Mouse (Mus musculus): ENCODE data around the gene Wfikkn1. TPM values are rescaled to one million over a fixed set of nuclear protein-coding genes. Genes with fewer than 3 reads are reported as not detected.

The Wfikkn1 gene
- polyA plus RNA-seq, 2 experiments: 0.77 to 1.2 TPM

DNA sequence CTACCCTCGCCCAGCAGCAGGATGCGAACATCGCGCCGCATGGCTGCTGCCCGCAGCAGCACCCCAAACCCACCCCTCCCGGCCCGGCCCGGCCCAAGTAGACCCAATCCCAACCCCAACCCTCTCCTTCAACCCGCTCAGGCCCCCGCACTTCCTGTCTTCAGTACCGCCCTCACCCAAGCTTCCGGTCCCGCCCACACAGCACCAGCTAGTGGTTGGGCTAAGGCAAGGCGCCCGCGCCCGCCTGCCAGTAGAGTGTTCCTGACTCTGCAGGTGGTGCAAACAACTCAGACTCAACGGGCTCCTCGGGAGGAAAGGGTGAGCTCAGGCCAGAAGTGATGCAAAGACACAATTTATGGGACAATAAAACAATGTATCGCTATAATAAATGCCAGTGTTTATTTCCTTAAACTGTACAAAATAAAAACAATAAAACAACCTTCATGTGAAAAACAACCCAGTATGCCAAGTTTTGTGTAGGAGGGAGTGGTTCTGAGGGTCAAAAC is 36.2 kb downstream of the Wfikkn1 start, which contains the start of gene Rhot2:
Gene Rhot2, minus strand, starts transcription at position 456 of the 506 bp plus-strand sequence.
- no peaks in the 10 kb centered on the region for H3K27me3 ChIP-seq (ENCODE audit: control insufficient read depth, insufficient read depth, low read length)
- H3K9me3 ChIP-seq (ENCODE audit: control insufficient read depth, low read length): no peaks in the 10 kb centered on the region
- TF ChIP-seq POLR2A (IDR thresholded peaks at IDR 0.05; ENCODE audit: borderline replicate concordance, extremely low read depth, insufficient read depth, insufficient read length): peak; percentile 72; the same call in 1 of the 2 replicates
- ATAC-seq (ENCODE audit: low FRiP score, low read depth): peak; percentile 94
- DNase-seq (ENCODE audit: low spot score): peak; percentile 96
- peaks cover 10% of the 10 kb centered on the region; the same call in 1 of the 2 replicates for H3K4me1 ChIP-seq (ENCODE audit: control insufficient read depth, insufficient read depth, low read length)
- peak within 1 kb of the TSS; percentile 82 for H3K9ac ChIP-seq (ENCODE audit: low read depth, low read length, severe bottlenecking)
- peak within 1 kb of the TSS; percentile 90 for H3K4me3 ChIP-seq (replicated peaks; ENCODE audit: low read length)
- peak within 1 kb of the TSS; percentile 71 for H3K27ac ChIP-seq (replicated peaks; ENCODE audit: low read depth, low read length)
- peaks cover 60% of the 10 kb centered on the region for H3K36me3 ChIP-seq (ENCODE audit: control insufficient read depth, insufficient read depth, low read length)
- peak within 1 kb of the TSS; percentile 63 for H3K4me2 ChIP-seq (replicated peaks; ENCODE audit: low read depth, low read length, severe bottlenecking)
- WGBS: 1% methylated on average over 21 of the region's 21 CpGs

DNA sequence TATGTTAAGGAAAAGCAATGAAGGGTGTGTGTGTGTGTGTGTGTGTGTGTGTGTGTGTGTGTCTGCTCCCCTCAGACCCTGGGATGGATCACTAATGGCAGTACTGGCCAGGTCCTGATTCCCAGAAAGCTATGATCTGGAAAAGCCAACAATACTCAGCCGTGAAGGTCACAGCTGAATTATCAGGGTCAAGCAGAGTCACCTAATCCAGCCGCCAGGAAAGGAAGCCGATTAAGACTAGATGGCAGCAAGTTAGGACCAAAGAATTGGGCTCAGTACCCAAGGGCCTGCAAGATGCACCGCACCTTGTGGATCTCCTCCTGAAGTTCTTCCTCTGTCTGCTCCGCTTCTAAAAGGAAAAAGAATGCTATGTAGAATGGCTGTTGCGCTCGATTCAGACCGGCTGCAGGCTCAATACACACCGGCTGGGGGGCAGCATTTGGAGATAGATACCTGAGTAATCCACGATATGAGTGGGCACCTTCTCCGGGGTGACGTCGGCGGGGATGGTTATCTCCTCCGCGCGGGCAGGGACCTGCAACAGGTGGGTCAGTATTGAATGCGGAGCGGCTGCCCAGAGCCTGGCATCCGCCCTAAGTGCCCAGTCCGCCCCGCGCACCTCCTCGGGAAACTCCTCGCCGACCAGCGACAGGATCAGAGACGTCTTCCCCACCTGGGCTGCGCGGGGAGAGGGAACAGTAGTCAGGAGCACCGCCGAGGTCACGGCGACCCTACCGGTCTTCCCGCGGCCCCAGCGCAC is 36.8 kb downstream of the Wfikkn1 start:
- Histone ChIP-seq H3K9ac (ENCODE audit: low read depth, low read length, severe bottlenecking) (peak overlapping the region; percentile 82), H3K4me1 (ENCODE audit: control insufficient read depth, insufficient read depth, low read length) (peaks cover 10% of the 10 kb centered on the region; the same call in 1 of the 2 replicates), H3K4me2 (replicated peaks; ENCODE audit: low read depth, low read length, severe bottlenecking) (peak overlapping the region; percentile 63), H3K27ac (replicated peaks; ENCODE audit: low read depth, low read length) (peak overlapping the region; percentile 71), H3K36me3 (ENCODE audit: control insufficient read depth, insufficient read depth, low read length) (peaks cover 60% of the 10 kb centered on the region), H3K27me3 (ENCODE audit: control insufficient read depth, insufficient read depth, low read length) (no peaks in the 10 kb centered on the region), H3K4me3 (replicated peaks; ENCODE audit: low read length) (peak overlapping the region; percentile 90), H3K9me3 (ENCODE audit: control insufficient read depth, low read length) (no peaks in the 10 kb centered on the region)
- DNase-seq (ENCODE audit: low spot score) (no peak), ATAC-seq (ENCODE audit: low FRiP score, low read depth) (0 out of 2 replicates have a peak, but pooled peaks have one; percentile 0)
- TF ChIP-seq POLR2A (IDR thresholded peaks at IDR 0.05; ENCODE audit: borderline replicate concordance, extremely low read depth, insufficient read depth, insufficient read length): no peak
- 4% methylated on average over 33 of the region's 38 CpGs for WGBS

DNA sequence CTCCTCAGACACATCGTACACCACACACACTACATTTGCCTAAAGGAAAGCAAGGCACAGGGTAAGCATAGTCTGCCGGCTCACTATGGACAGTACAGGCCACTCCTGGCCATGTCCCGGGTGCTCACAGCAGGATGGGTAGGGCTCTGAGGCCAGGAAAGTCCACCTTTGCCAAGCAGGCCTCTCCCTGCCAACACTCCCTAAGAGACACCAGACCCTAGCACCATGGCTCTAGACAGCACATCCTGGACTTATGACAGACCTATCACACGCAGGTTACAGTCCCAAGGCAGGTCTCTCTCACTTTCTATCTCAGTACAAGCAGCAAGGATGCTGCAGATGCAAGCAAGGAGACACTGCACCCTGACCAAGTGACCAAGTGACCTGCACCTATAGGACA is 37.5 kb downstream of the Wfikkn1 start:
- Histone ChIP-seq H3K9me3 (ENCODE audit: control insufficient read depth, low read length) (no peaks in the 10 kb centered on the region), H3K36me3 (ENCODE audit: control insufficient read depth, insufficient read depth, low read length) (peaks cover 57% of the 10 kb centered on the region), H3K4me2 (replicated peaks; ENCODE audit: low read depth, low read length, severe bottlenecking) (peak overlapping the region; percentile 63), H3K27me3 (ENCODE audit: control insufficient read depth, insufficient read depth, low read length) (no peaks in the 10 kb centered on the region), H3K27ac (replicated peaks; ENCODE audit: low read depth, low read length) (no peak overlapping the region), H3K4me3 (replicated peaks; ENCODE audit: low read length) (peak overlapping the region; percentile 90), H3K4me1 (ENCODE audit: control insufficient read depth, insufficient read depth, low read length) (peaks cover 10% of the 10 kb centered on the region; the same call in 1 of the 2 replicates), H3K9ac (ENCODE audit: low read depth, low read length, severe bottlenecking) (peak overlapping the region; percentile 82)
- no peak for ATAC-seq (ENCODE audit: low FRiP score, low read depth)
- no peak for DNase-seq (ENCODE audit: low spot score)
- no peak for TF ChIP-seq POLR2A (IDR thresholded peaks at IDR 0.05; ENCODE audit: borderline replicate concordance, extremely low read depth, insufficient read depth, insufficient read length)
- 93% methylated on average over 4 of the region's 4 CpGs for WGBS

DNA sequence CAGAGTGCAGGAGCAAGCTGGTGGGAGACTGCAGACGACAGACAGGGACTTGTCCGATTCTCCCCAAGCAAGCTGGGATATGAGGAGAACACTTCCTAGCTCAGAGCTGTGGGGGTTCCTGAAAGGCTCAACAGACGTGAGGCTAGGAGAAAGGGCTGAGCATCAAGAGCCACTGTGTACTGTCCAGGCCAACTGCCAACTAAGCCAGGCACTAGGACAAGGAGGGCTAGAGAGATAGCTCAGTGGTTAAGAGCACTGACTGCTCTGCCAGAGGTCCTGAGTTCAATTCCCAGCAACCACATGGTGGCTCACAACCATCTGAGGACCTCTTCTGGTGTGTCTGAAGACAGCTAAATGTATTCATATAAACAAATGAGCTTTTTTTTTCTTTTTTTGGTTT is 38.1 kb downstream of the Wfikkn1 start:
- Histone ChIP-seq H3K27ac (replicated peaks; ENCODE audit: low read depth, low read length) (no peak overlapping the region), H3K9me3 (ENCODE audit: control insufficient read depth, low read length) (no peaks in the 10 kb centered on the region), H3K9ac (ENCODE audit: low read depth, low read length, severe bottlenecking) (no peak overlapping the region), H3K4me1 (ENCODE audit: control insufficient read depth, insufficient read depth, low read length) (peaks cover 10% of the 10 kb centered on the region; the same call in 1 of the 2 replicates), H3K4me3 (replicated peaks; ENCODE audit: low read length) (no peak overlapping the region), H3K27me3 (ENCODE audit: control insufficient read depth, insufficient read depth, low read length) (no peaks in the 10 kb centered on the region), H3K36me3 (ENCODE audit: control insufficient read depth, insufficient read depth, low read length) (peaks cover 58% of the 10 kb centered on the region), H3K4me2 (replicated peaks; ENCODE audit: low read depth, low read length, severe bottlenecking) (no peak overlapping the region)
- TF ChIP-seq POLR2A (IDR thresholded peaks at IDR 0.05; ENCODE audit: borderline replicate concordance, extremely low read depth, insufficient read depth, insufficient read length): no peak
- DNase-seq (ENCODE audit: low spot score) (no peak), ATAC-seq (ENCODE audit: low FRiP score, low read depth) (no peak)
- 85% methylated on average over 3 of the region's 3 CpGs for WGBS

DNA sequence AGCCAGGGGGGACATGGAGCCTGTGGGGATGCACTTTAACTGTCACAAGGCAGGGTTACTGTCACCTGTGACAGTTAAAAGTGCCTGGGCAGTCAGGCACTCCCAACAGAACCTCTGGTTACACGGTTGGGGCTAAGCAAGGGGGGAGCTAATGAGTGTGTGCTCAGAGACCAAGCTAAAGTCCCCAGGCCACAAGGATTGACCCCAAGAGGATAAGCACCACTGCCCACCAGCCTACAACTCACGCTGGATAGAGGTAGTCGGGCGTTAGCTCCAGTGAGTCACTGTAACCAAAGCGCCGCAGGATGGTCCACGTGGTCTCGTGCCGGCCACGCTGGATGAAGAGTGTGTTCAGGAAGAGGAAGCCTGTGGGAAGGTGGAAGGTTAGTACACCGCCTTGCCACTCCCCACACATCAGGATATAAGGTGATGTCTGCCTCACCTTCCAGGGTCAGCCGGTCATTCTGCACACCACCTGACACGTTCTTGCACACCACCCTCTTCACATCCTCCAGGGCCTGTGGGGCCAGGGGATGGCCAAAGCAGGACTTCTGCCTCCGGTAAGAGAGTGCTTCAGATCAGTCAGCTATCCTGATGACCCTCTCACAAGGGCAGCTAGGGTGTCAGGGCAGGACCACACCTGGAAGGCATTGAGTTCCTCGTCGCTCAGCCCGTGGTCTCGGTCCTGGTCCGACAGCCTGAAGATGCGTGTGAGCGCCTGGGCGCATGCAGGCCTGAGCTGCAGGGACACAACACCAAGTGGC is 39.4 kb downstream of the Wfikkn1 start, which contains the start of gene Gm20683:
Gene Gm20683, minus strand, starts transcription at position 647 of the 764 bp plus-strand sequence.
- WGBS: 95% methylated on average over 22 of the region's 22 CpGs
- Histone ChIP-seq H3K9ac (ENCODE audit: low read depth, low read length, severe bottlenecking) (no peak within 1 kb of the TSS), H3K27me3 (ENCODE audit: control insufficient read depth, insufficient read depth, low read length) (no peaks in the 10 kb centered on the region), H3K27ac (replicated peaks; ENCODE audit: low read depth, low read length) (no peak within 1 kb of the TSS), H3K36me3 (ENCODE audit: control insufficient read depth, insufficient read depth, low read length) (peaks cover 54% of the 10 kb centered on the region), H3K9me3 (ENCODE audit: control insufficient read depth, low read length) (no peaks in the 10 kb centered on the region), H3K4me1 (ENCODE audit: control insufficient read depth, insufficient read depth, low read length) (peaks cover 21% of the 10 kb centered on the region; the same call in 1 of the 2 replicates), H3K4me2 (replicated peaks; ENCODE audit: low read depth, low read length, severe bottlenecking) (no peak within 1 kb of the TSS), H3K4me3 (replicated peaks; ENCODE audit: low read length) (no peak within 1 kb of the TSS)
- ATAC-seq (ENCODE audit: low FRiP score, low read depth): no peak
- no peak for DNase-seq (ENCODE audit: low spot score)
- TF ChIP-seq POLR2A (IDR thresholded peaks at IDR 0.05; ENCODE audit: borderline replicate concordance, extremely low read depth, insufficient read depth, insufficient read length): no peak
